Mouse (Mus musculus) embryonic stem cell, embryonic (primary cell): ENCODE measurements around the gene Zwilch.

Experiments used
- CTCF ChIA-PET, 4 experiments: fragments of 300-600 bp in 2 of 4; fragments of 350-600 bp in 2 of 4; sonication (Branson Sonifier 250); formaldehyde crosslinking; loops; one replicate each; lab custom pipeline; 2022; ENCODE audit warnings: inconsistent platforms in 2 of 4; lab: Charles Lee
- POLR2A ChIA-PET, 4 experiments: fragments of 300-600 bp in 2 of 4; fragments of 350-600 bp in 2 of 4; sonication (Branson Sonifier 250); formaldehyde crosslinking; loops; one replicate each; lab custom pipeline; 2022; ENCODE audit warnings: antibody characterized with exemption in 4 of 4, inconsistent platforms in 1 of 4; lab: Charles Lee

The Zwilch gene

DNA sequence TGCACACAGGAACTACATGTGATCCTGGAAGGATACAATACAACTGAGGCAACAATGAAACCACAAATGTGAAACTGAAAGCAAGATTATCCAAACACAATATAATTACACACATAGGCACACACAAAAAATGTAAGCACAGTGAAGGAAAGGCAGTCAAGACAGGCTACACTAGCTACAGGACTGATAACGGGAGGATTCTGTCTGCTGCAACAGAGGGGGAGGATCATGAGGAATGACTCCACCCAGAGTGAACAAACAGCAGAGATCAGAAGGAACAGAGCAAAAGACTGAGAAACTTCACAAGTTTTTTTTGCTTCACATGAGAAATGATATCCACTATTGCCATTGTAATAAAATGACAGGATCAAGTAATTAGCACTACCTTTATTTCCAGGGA lies 16.3 kb downstream of the Zwilch start:
- ChIA-PET CTCF (interaction anchor here in 1 of 4 experiments (0.6 to 1.3 kb wide), 2 partner anchors 15 to 16 kb away, joined by 3 to 4 read pairs; no protein-coding TSS in a partner anchor), POLR2A (interaction anchor here in 2 of 4 experiments (0.8 to 43.4 kb wide), 8 partner anchors 8 to 193 kb away, joined by 3 to 686 read pairs (median 5); partner anchors contain the start of genes Zwilch (in 2 of the 2), Rpl4 (in 1 of the 2), Snapc5 (in 1 of the 2) and Tipin (in 1 of the 2))

DNA sequence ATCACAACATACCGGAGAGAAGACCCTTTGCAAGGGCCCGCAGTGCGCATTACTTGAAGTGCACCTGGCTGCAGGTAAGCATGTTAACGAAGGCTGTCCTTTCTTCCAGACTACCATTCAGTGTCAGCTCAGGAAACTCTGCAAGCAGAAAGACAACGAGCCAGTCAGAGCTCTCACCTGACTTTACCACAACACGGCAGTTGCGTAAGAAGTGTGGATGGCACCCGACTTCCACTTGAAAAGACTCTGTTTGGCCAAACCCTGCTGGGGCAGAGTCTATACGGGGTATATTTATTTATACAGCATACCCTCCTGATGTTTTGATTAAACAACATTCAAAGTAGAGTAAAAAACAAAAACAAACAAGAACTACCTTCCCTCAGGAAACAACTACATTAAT lies 33.0 kb downstream of the Zwilch start:
- ChIA-PET CTCF (interaction anchor here (0.6 to 7.9 kb wide), 15 partner anchors 10 to 844 kb away, joined by 3 to 66 read pairs (median 5); partner anchors contain the start of gene Snapc5 (in 1 of the 4)), POLR2A (interaction anchor here (0.6 to 43.4 kb wide), 22 partner anchors 10 to 182 kb away, joined by 3 to 686 read pairs (median 4); partner anchors contain the start of genes Snapc5 (in 2 of the 4), Rpl4 (in 1 of the 4) and Zwilch (in 1 of the 4))

DNA sequence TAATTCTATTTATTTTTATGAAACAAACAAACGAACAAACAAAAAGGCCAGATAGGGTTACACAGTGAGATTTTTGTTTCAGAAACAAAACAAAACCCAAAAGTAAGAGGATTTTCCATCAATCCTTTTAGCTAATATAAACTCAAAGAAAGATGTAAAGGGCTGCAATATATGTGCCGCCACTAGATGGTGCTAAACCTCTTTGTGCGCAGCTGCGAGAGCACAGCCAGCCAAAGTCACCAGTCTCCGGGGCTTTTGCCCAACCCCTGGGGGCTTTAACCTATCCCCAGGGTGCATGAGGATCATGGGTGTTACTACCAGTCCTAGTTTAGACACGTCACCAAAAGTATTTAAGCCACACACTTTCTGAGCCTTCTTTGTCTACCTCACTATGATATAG lies 34.0 kb downstream of the Zwilch start:
- ChIA-PET POLR2A (interaction anchor here in 3 of 4 experiments (0.5 to 43.4 kb wide), 26 partner anchors 11 to 142 kb away, joined by 3 to 686 read pairs (median 4); partner anchors contain the start of genes Snapc5 (in 2 of the 3), Tipin (in 2 of the 3), Zwilch (in 2 of the 3) and Lctl (in 1 of the 3)), CTCF (interaction anchor here (0.6 to 7.9 kb wide), 29 partner anchors 9 to 229 kb away, joined by 3 to 66 read pairs (median 4); partner anchors contain the start of genes Snapc5 (in 1 of the 4) and Tipin (in 1 of the 4))

DNA sequence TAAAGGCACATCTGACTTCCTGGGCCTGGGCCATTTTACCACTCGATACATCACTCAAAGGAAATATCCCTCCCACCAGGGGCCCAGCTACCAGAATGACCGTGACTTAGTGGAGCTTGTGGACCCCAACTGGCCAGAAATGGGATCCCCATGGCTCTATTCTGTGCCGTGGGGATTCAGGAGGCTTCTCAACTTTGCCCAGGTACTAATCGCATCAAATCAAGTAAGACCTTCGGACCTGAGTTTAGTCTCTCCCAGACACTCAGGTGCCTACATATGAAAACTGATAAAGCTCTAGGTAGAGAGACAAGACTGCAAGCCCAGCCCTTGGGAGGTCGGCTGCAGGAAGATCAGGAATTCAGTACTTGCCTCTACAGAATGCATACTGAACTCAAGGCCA lies 41.3 kb downstream of the Zwilch start:
- CTCF ChIA-PET, result interaction anchor here in 2 of 4 experiments (0.5 to 1.7 kb wide), 6 partner anchors 12 to 250 kb away, joined by 3 to 16 read pairs (median 4); no protein-coding TSS in a partner anchor
- POLR2A ChIA-PET, result interaction anchor here in 2 of 4 experiments (0.6 to 43.4 kb wide), 18 partner anchors 10 to 175 kb away, joined by 3 to 686 read pairs (median 4); partner anchors contain the start of genes Lctl (in 2 of the 2), Tipin (in 2 of the 2), Rpl4 (in 1 of the 2) and Snapc5 (in 1 of the 2)

DNA sequence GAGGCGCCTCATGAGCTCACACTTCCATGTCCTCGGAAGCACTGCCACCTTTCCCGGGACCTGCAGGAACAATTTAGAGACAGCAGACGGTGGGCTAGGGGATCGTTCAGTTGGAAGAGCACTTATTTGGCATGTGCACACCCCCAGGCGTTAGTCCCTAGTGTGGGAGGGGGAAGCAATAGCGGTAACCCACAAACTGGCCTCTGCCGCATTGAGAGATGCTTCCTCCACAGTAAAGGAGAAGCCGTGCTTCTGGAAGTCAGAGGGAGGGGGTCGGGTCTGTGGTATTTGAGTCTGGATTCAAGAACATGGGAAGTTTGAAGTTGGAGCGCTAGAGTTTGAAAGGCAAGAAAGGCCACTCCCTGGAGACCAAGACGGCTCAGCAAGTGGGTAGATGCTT lies 46.8 kb downstream of the Zwilch start:
- CTCF ChIA-PET, result interaction anchor here in 3 of 4 experiments (1.1 to 3.1 kb wide), 4 partner anchors 12 to 168 kb away, joined by 3 to 11 read pairs (median 3); no protein-coding TSS in a partner anchor
- POLR2A ChIA-PET, result interaction anchor here in 3 of 4 experiments (0.9 to 43.4 kb wide), 18 partner anchors 9 to 155 kb away, joined by 3 to 686 read pairs (median 6); partner anchors contain the start of genes Snapc5 (in 3 of the 3), Rpl4 (in 2 of the 3), Tipin (in 2 of the 3) and Uchl4 (in 1 of the 3)

DNA sequence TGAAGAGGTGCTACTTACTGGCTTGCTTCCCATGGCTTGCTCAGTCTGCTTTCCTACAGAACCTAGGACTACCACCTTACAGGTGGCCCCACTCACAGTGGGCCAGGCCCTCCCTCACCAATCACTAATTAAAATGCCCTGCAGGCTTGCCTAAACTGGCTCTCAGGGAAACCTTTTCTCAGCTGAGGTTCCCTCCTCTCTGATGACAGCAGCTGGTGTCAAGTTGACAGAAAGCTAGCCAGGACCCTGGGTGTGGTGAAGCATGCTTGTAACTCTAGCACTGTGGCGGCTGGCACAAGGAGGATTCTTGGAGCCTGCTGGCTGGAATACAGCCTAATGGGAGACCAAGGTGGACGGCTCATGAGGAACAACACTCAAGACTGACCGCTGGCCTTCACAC lies 47.6 kb downstream of the Zwilch start:
- ChIA-PET CTCF (interaction anchor here in 2 of 4 experiments (0.6 to 3.1 kb wide), 2 partner anchors 13 to 43 kb away, joined by 4 to 11 read pairs; no protein-coding TSS in a partner anchor), POLR2A (interaction anchor here in 3 of 4 experiments (0.5 to 43.4 kb wide), 19 partner anchors 9 to 156 kb away, joined by 3 to 686 read pairs (median 6); partner anchors contain the start of genes Rpl4 (in 2 of the 3), Snapc5 (in 2 of the 3), Smad6 (in 1 of the 3) and Tipin (in 1 of the 3))

DNA sequence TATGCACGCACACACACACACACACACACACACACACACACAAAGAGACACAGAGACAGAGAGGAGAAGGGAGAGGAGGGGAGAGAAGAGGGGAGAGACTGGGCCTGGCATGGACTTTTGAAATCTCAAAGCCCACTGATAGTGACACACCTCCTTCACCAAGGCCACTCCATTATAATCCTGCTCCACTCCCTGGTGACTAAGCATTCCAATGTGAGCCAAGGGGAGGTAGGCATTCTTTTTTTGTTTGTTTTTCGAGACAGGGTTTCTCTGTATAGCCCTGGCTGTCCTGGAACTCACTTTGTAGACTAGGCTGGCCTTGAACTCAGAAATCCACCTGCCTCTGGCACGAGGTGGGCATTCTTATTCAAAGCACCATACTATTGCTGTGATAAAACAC lies 48.1 kb downstream of the Zwilch start:
- ChIA-PET POLR2A (interaction anchor here in 3 of 4 experiments (0.5 to 43.4 kb wide), 17 partner anchors 9 to 156 kb away, joined by 3 to 686 read pairs (median 6); partner anchors contain the start of genes Rpl4 (in 2 of the 3), Snapc5 (in 2 of the 3), Smad6 (in 1 of the 3) and Tipin (in 1 of the 3)), CTCF (interaction anchor here in 2 of 4 experiments (0.6 to 3.1 kb wide), 3 partner anchors 14 to 215 kb away, joined by 3 to 11 read pairs (median 4); no protein-coding TSS in a partner anchor)

DNA sequence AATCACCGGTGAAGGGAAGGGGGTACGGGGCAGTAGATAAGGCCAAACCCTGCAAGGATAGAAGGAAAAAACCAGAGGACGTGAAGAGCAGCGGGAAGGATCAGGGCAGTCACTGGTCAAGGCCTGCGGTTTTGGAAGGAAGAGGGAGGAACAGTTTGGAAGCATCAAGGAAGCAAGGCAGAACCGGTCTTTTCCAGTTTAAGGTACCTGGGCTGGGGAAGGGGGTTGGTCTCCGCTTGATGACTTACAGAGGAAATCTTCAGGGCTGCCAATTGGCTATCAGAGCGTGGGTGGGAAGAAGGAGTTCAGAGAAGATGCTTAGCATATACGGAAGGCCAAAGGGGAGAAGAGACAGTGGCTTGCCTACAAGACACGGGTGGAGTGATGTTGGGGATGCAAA lies 50.3 kb downstream of the Zwilch start:
- ChIA-PET CTCF (no interaction called here), POLR2A (no interaction called here)

DNA sequence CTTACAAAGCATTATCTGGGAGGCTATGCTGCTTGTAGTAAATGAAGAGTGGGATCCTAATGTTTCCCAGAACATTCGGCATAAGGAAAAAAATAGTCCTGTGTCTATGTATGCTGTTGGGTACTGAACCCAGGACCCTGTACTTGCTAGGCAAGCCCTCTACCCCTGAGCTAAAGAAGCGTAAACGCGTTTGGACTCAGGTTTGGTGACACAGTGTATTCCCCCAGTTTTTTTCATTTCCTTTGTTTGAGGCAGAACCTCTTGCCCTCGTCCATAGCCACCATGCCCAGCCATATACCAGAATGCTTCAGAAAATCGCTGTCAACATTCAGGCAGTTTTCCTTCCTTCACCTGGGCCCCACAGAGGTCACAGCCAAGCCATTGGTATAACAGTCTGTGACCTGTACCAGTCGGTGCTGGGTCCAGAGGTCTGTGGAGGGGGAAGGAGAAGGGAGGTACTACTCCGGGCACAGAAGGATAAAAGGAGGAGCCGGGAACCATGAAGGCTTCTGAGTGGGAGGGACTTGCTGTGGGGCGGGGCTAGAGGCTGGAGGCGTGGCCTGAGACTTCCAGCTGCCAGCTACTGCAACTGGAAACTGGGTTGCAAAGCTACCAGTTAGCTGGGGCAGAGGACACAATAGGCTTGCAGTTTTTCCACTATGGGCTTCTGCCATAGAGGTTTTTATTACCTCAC lies 52.2 kb downstream of the Zwilch start:
- CTCF ChIA-PET, result interaction anchor here (0.6 to 2.3 kb wide), 104 partner anchors 9 to 1142 kb away, joined by 3 to 96 read pairs (median 5); partner anchors contain the start of genes Snapc5 (in 3 of the 4), Map2k1 (in 2 of the 4) and Tipin (in 2 of the 4)
- POLR2A ChIA-PET, result interaction anchor here (0.6 to 2.7 kb wide), 59 partner anchors 9 to 217 kb away, joined by 3 to 30 read pairs (median 4); partner anchors contain the start of genes Tipin (in 3 of the 4), Rpl4 (in 2 of the 4), Snapc5 (in 2 of the 4) and Zwilch (in 2 of the 4)

DNA sequence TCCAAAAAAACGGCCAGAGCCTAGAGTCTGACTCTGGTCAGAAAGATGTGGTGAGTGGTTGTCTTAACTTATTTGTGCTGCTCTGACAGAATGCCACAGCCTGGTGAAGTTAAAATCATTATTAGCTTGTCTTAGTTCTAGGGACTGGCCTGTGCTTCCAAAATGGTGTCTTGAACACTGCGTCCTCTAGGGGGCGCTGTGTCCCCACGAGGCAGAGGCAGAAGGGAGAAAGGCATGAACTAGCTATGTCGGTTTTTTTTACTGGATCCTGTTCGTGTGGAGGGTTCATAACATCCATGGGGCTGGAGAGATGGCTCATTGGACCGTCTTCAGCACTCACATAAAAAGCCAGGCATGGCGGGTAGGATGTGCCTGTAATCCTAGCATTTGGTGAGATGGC lies 53.0 kb downstream of the Zwilch start:
- POLR2A ChIA-PET, result interaction anchor here in 3 of 4 experiments (0.6 to 2.7 kb wide), 45 partner anchors 10 to 1139 kb away, joined by 3 to 30 read pairs (median 4); partner anchors contain the start of genes Tipin (in 3 of the 3), Snapc5 (in 2 of the 3), Rpl4 (in 1 of the 3) and Zwilch (in 1 of the 3)
- CTCF ChIA-PET, result interaction anchor here (0.5 to 2.3 kb wide), 117 partner anchors 8 to 1885 kb away, joined by 3 to 96 read pairs (median 4); partner anchors contain the start of genes Snapc5 (in 3 of the 4), Map2k1 (in 2 of the 4) and Tipin (in 2 of the 4)

DNA sequence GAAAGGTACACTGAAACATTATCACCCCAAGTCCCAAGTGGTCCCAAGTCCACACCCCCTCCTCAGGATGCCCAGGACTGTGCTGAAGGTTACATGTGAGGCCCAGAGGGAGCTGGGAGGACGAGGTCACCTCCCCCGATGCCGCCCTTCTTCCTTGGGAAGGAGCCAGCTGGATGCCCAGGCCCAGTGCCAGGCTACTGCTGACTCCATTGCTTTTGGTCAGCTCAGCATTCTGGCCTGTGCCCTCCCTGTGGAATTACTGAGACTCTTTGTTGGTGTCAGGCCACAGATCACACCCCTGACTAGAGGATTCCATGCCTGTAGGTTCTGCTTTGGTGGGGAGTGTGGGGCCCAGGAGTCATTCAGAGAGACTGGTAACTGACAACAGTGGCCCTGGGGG lies 56.0 kb downstream of the Zwilch start, which contains the start of gene Lctl:
Gene Lctl, plus strand, starts transcription at position 272 of the 400 bp plus-strand sequence.
- CTCF ChIA-PET, result interaction anchor here in 3 of 4 experiments (0.5 to 0.9 kb wide), 5 partner anchors 12 to 1494 kb away, joined by 3 to 17 read pairs (median 5); no protein-coding TSS in a partner anchor
- POLR2A ChIA-PET, result interaction anchor here in 3 of 4 experiments (0.6 to 1.8 kb wide), 13 partner anchors 13 to 219 kb away, joined by 3 to 10 read pairs (median 4); partner anchors contain the start of genes Map2k1 (in 1 of the 3), Rpl4 (in 1 of the 3) and Tipin (in 1 of the 3)

DNA sequence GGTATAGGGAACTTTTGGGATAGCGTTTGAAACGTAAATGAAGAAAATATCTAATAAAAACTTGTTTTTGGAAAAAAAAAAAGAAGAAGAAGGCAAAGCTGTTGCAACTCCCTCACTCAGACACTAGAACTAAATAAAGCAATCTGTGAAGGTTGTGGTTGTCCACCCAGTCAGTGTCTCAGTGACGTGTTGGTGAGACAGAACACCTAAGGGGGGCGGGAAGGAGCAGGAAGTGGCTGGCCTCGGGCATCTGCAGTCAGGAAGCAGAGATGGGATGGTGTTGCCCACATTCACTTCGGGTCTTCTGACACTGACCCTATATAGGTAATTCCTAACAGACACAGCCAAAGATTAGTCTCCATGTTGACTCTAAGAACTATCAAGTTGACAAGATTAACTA lies 57.1 kb downstream of the Zwilch start:
- POLR2A ChIA-PET, result interaction anchor here in 2 of 4 experiments (0.6 to 1.8 kb wide), 4 partner anchors 8 to 129 kb away, joined by 3 to 10 read pairs (median 4); partner anchors contain the start of gene Rpl4 (in 1 of the 2)
- CTCF ChIA-PET, result interaction anchor here in 2 of 4 experiments (0.6 to 0.8 kb wide), 3 partner anchors 160 to 788 kb away, joined by 3 to 6 read pairs (median 4); no protein-coding TSS in a partner anchor

DNA sequence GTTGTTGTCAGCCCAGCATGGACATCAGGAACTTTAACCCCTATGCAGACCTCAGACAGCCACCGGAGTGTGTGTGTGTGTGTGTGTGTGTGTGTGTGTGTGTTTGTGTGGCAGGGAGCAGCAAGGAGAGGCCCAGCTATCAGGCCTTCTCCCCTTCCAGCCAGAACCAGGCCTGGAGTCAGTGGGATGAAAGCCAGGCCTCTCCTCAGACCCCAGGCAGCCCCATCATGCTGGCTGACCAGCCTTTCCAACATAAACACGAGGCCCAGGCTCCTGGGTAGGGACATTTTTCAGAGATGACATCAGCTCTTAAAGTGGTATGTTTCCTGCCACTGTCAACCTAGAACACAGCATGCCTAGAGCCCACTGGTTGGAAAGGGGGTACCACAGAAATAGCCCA lies 58.3 kb downstream of the Zwilch start:
- ChIA-PET POLR2A (interaction anchor here in 3 of 4 experiments (0.6 to 1.5 kb wide), 6 partner anchors 10 to 204 kb away, joined by 3 to 8 read pairs (median 4); no protein-coding TSS in a partner anchor), CTCF (interaction anchor here in 2 of 4 experiments (0.6 to 0.9 kb wide), 3 partner anchors 10 to 271 kb away, joined by 3 read pairs; partner anchors contain the start of gene Megf11 (in 1 of the 2))

DNA sequence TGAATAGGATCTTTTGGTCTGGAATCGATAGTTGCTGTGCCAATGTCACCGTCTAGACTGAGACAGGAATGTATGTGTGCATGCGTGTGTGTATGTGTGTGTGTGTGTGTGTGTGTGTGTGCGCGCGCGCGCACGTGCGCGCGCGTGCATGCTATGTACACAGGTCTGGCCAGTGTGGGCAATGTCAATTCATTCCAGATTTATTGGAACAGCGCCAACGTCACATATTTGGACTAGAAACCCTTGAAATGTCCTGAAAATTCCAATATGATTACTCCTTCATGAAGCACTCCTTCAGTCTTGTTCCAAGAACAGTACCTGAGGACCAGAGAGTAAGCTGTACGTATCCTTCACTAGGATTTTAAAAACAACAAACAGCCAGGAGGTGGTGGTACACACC lies 62.4 kb downstream of the Zwilch start:
- CTCF ChIA-PET, result interaction anchor here (0.5 to 2.1 kb wide), 10 partner anchors 9 to 201 kb away, joined by 3 to 9 read pairs (median 4); no protein-coding TSS in a partner anchor
- POLR2A ChIA-PET, result interaction anchor here in 2 of 4 experiments (0.9 to 1.4 kb wide), 5 partner anchors 9 to 171 kb away, joined by 3 to 6 read pairs (median 3); partner anchors contain the start of gene Tipin (in 1 of the 2)

DNA sequence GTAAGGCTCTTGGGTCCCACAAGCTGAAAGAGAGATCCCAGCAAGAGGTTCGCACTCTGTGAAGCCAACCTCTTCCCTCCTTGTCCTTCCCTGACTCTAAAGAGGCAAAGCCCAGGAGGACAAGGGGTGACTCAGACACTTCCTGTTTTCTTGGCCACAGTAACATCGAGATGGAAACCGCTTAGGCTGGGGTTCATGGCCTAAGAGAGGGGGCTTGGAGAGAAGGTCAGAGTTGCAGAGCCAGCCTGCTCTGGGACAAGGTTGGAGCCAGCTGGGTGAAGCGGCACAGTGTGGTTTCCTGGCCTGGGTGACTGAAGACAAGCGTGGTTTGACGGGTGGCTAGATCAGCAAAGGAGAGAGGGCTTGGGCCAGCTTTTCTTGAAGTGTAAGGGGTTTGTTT lies 67.6 kb downstream of the Zwilch start:
- POLR2A ChIA-PET, result interaction anchor here in 3 of 4 experiments (0.6 to 1.5 kb wide), 8 partner anchors 9 to 797 kb away, joined by 3 to 5 read pairs (median 4); no protein-coding TSS in a partner anchor
- CTCF ChIA-PET, result interaction anchor here (0.6 to 4.6 kb wide), 12 partner anchors 11 to 1049 kb away, joined by 3 to 21 read pairs (median 4); no protein-coding TSS in a partner anchor

DNA sequence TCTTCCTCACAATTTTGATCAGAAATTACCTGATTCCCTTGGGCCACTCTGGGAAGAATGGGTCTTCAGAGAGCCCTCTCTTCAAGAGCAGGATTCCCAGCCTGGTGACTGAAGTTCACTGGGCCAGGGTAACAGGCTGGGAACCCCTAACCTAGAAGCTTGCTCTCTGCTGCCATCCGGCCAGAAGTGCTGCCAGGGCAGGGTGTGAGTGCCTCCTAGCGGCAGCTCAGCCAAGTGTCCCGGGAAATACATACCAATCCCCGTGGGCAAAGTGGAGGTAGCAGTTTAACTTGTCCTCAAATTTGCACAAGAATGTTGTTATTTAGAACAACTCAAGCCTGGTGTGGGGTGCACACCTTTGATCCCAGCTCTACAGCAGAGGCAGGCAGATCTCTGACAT lies 72.5 kb downstream of the Zwilch start:
- ChIA-PET CTCF (interaction anchor here (0.5 to 5.6 kb wide), 107 partner anchors 8 to 1016 kb away, joined by 3 to 98 read pairs (median 5); partner anchors contain the start of genes Smad6 (in 1 of the 4) and Tipin (in 1 of the 4)), POLR2A (interaction anchor here in 3 of 4 experiments (0.5 to 2.2 kb wide), 35 partner anchors 10 to 192 kb away, joined by 3 to 7 read pairs (median 3); partner anchors contain the start of genes Smad6 (in 2 of the 3) and Tipin (in 1 of the 3))
